Mouse (Mus musculus) kidney, adult 2 months (tissue): ENCODE measurements around the gene Chid1.

Experiments
- CTCF ChIP-seq: fragments of 200-500 bp; conservative IDR thresholded peaks from 2 replicates; pipeline ENCODE4 v1.5.1; 2011; ENCODE audit warnings: low read depth, mild to moderate bottlenecking, control low read depth, low read length, moderate library complexity, mixed read lengths; ENCODE audit not compliant: insufficient read depth, insufficient read length
- POLR2A ChIP-seq: fragments of 200-500 bp; IDR thresholded peaks from one replicate; pipeline ENCODE4 v1.6.1; 2011; ENCODE audit warnings: low read depth, low read length, control low read depth

DNA sequence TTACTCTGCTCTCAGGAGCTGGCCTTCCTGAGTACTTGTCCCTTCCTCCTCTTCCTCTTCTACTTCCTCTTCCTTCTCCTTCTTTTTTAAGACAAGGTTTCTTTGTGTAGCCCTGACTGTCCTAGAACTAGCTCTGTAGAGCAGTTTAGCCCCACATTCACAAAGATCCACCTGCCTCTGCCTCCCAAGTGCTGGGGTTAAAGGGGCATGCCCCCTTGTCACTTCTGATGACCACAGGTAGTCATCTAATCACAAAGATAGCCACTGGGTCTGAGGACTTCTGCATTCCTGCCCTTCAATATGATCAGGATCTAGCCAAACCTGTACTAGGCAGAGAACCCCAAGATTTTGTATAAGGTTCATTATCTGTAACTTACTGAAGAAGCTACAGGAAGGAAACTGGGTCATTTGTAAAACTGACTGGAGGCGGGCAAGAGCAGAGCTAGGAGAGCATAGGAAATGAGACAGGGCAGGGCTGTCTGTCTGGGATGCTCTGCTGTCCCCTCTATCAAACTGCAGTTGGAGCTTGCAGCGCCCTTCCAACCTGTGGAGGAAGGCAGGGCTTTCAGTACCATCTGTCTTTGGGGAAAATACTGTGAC is 20.2 kb upstream of the Chid1 start:
- TF ChIP-seq CTCF = no peak
- no peak for TF ChIP-seq POLR2A
